Mouse (Mus musculus) ES-E14 (cell line): ENCODE measurements at regions not wholly inside any gene's neighbourhood (a gene's known extent, or its start where the extent isn't known, plus 50 kb on each side); places are given as distances from the start of the nearest gene placed in this dataset.

ENCODE experiments used
- DNase-seq: peaks from one replicate; pipeline ENCODE4 v3.0.0-alpha.2; 2013; ENCODE audit warnings: low read depth, low spot score
- H3K27ac ChIP-seq: 2 replicates; pipeline ENCODE4 v1.5.1; 2012; ENCODE audit warnings: low read depth, mild to moderate bottlenecking, low read length, moderate library complexity, mixed read lengths; ENCODE audit not compliant: poor library complexity, insufficient read depth, severe bottlenecking
- H3K36me3 ChIP-seq: 2 replicates; pipeline ENCODE4 v1.6.1; 2012; ENCODE audit warnings: mild to moderate bottlenecking, low read length, moderate library complexity, mixed read lengths; ENCODE audit not compliant: control insufficient read depth, poor library complexity, insufficient read depth, severe bottlenecking
- H3K4me1 ChIP-seq, 2 experiments: fragments of 150-350 bp in 1 of 2; sonication (generic) in 1 of 2; 2 replicates each; pipeline ENCODE4 v1.6.1; 2012; ENCODE audit warnings: low read length in 2 of 2, mild to moderate bottlenecking in 1 of 2, mixed read lengths in 1 of 2; ENCODE audit not compliant: control insufficient read depth in 2 of 2, insufficient read depth in 2 of 2, poor library complexity in 1 of 2
- H3K4me3 ChIP-seq, 2 experiments: fragments of 150-350 bp in 1 of 2; sonication (generic) in 1 of 2; 2 replicates each; pipeline ENCODE4 v1.5.1; 2012; ENCODE audit warnings: low read length in 2 of 2, low read depth in 1 of 2, mild to moderate bottlenecking in 1 of 2, mixed read lengths in 1 of 2; ENCODE audit not compliant: insufficient read depth in 1 of 2, poor library complexity in 1 of 2, severe bottlenecking in 1 of 2
- H3K9ac ChIP-seq: 2 replicates; pipeline ENCODE4 v1.6.1; 2012; ENCODE audit warnings: low read depth, mild to moderate bottlenecking, low read length, mixed read lengths; ENCODE audit not compliant: poor library complexity, insufficient read depth, severe bottlenecking
- H3K9me3 ChIP-seq: fragments of 150-350 bp; sonication (generic); 2 replicates; pipeline ENCODE4 v1.6.1; 2012; ENCODE audit warnings: low read depth, mild to moderate bottlenecking, low read length; ENCODE audit not compliant: control insufficient read depth, insufficient read depth
- CHD2 ChIP-seq: IDR thresholded peaks from 2 replicates; pipeline ENCODE4 v1.6.1; 2014; ENCODE audit warnings: mild to moderate bottlenecking, low read depth, low read length, inconsistent platforms
- HCFC1 ChIP-seq: IDR thresholded peaks from 2 replicates; pipeline ENCODE4 v1.6.1; 2012; ENCODE audit warnings: low read length, inconsistent platforms, borderline replicate concordance; ENCODE audit not compliant: insufficient read depth
- MAFK ChIP-seq: IDR thresholded peaks from 2 replicates; pipeline ENCODE4 v1.6.1; 2014; ENCODE audit warnings: mild to moderate bottlenecking, low read depth, low read length, inconsistent platforms; ENCODE audit not compliant: insufficient read depth
- ZC3H11A ChIP-seq: IDR thresholded peaks from 2 replicates; pipeline ENCODE4 v1.6.1; 2012; ENCODE audit warnings: low read depth, mild to moderate bottlenecking, inconsistent platforms, low read length, borderline replicate concordance
- ZNF384 ChIP-seq: IDR thresholded peaks from 2 replicates; pipeline ENCODE4 v1.6.1; 2012; ENCODE audit warnings: low read depth, low read length, inconsistent platforms
- in situ Hi-C, 2 experiments: fragments of 600-800 bp; cut with MboI; formaldehyde crosslinking; loops; one replicate each; pipeline ENCODE4 v1.15.1; 2025; ENCODE audit warnings: low sequenced_read_pairs in 2 of 2, inconsistent platforms in 1 of 2; ENCODE audit not compliant: unreplicated experiment in 2 of 2

DNA sequence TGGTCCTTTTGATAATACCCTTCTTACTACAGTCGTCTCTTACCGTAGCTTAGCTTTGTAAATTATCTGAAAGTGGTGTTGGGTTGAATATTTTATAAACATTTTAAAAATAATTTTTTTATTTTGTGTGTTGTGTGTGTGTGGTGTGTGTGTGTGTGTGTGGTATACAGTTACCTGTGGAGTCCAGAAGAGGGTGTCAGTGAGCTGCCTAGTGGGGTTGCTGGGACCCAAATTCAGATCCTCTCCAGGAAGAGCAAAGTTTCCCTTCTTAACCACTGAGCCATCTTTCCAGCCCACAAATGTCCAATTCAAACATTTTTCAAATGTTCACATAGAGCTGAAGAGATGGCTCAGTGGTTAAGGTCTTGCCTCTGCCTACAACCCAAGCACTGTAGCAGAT lies 78.4 kb upstream of the H2afz start:
- Histone ChIP-seq H3K4me1 (peaks cover 8 to 11% of the 10 kb centered on the region in 2 experiments), H3K9ac (no peak overlapping the region), H3K27ac (no peak overlapping the region; the same call in 1 of the 2 replicates), H3K9me3 (no peaks in the 10 kb centered on the region), H3K4me3 (no peak overlapping the region), H3K36me3 (no peaks in the 10 kb centered on the region)
- in situ Hi-C loops, result loop anchor here in 1 of 2 experiments (25.0 kb wide), 1 partner anchor 351 kb away; the partner anchor contains the start of genes Mttp and Trmt10a
- DNase-seq, result no peak
- TF ChIP-seq CHD2 (no peak), ZNF384 (no peak), HCFC1 (no peak), ZC3H11A (no peak), MAFK (no peak)

DNA sequence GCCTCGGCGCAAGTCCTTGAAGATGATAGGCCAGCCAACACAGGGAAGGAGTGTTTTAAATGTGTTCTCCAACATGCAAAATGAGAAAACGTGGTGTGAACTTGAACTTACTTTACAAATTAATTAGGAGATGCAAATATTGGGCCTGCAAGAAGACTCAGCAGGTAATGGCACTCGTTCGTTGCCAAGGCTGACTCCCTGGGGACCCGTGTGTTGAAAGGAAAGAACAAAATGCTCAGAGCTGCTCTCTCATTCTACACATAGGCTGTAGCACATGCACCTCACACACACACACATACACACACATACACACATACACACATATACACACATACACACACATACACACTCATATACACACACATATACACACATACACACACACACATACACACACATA lies 74.6 kb upstream of the H2afz start:
- in situ Hi-C loops, result loop anchor here in 1 of 2 experiments (25.0 kb wide), 1 partner anchor 348 kb away; the partner anchor contains the start of genes Mttp and Trmt10a
- DNase-seq, result no peak
- TF ChIP-seq ZC3H11A, result no peak
- TF ChIP-seq MAFK, result no peak
- no peak for TF ChIP-seq ZNF384
- no peak for TF ChIP-seq CHD2
- TF ChIP-seq HCFC1, result no peak
- Histone ChIP-seq H3K36me3 (no peaks in the 10 kb centered on the region), H3K9ac (no peak overlapping the region), H3K9me3 (no peaks in the 10 kb centered on the region), H3K4me3 (no peak overlapping the region), H3K4me1 (peaks cover 2 to 3% of the 10 kb centered on the region in 2 experiments; a peak in 2 of 4 replicates), H3K27ac (no peak overlapping the region)

DNA sequence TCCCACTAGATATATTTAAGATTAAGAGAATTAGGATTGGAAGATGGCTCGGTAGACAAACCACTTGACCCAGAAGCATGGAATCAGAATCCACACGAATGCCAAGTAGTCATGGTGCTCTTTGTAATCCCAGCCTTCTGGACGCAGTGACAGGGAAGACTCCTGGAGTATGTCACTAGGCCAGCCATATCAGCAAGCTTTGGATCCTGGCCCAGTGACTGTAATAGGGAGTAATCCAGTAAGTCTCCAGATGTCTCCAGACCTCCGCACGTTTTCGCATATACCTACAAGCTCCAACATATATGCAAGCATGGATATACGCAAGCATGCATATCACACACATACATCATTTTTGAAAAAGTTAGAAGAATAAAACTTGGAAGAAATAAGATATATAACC lies 73.9 kb upstream of the H2afz start:
- no peaks in the 10 kb centered on the region for H3K9me3 ChIP-seq
- H3K36me3 ChIP-seq, result no peaks in the 10 kb centered on the region
- H3K4me1 ChIP-seq, result no peaks in the 10 kb centered on the region; a peak in 1 of 4 replicates
- H3K4me3 ChIP-seq, result no peak overlapping the region
- no peak overlapping the region for H3K27ac ChIP-seq
- no peak for TF ChIP-seq CHD2
- TF ChIP-seq MAFK, result no peak
- TF ChIP-seq HCFC1, result no peak
- no peak for TF ChIP-seq ZC3H11A
- no peak for TF ChIP-seq ZNF384
- in situ Hi-C loops, result loop anchor here in 1 of 2 experiments (25.0 kb wide), 1 partner anchor 347 kb away; the partner anchor contains the start of genes Mttp and Trmt10a
- DNase-seq, result no peak
- H3K9ac ChIP-seq, result no peak overlapping the region

DNA sequence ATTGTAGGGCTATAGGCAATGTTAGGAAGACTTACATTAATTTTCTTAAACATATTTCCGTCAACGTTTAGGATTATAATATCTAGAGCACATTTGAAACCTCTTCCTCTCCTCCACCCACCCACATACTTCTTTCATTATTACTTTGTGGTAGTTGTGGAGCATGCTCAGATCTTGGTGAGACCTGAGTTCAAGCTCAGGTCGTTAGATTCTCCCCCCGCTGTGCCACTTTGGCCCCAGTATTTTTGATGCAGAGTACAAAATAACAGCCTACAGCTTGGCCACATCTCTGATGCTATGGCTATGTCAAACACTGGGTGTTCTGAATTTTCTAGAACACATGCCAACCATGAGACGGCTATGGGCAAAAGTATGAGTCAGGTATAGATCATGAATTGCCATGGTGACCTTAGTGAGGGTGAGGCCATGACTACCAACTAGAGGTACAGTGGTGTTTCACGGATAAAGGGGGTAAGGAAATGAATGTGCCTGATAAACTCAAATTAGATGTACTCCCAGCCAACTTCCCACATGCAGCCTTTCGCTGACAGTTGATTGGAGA lies 68.5 kb upstream of the H2afz start:
- no peak overlapping the region for H3K4me3 ChIP-seq
- TF ChIP-seq CHD2, result no peak
- TF ChIP-seq HCFC1, result no peak
- no peak for TF ChIP-seq MAFK
- no peak for TF ChIP-seq ZC3H11A
- TF ChIP-seq ZNF384, result no peak
- no peaks in the 10 kb centered on the region for H3K36me3 ChIP-seq
- H3K4me1 ChIP-seq, result no peaks in the 10 kb centered on the region
- no peak for DNase-seq
- H3K27ac ChIP-seq, result no peak overlapping the region
- H3K9ac ChIP-seq, result no peak overlapping the region
- H3K9me3 ChIP-seq, result no peaks in the 10 kb centered on the region
- in situ Hi-C loops, result loop anchor here in 1 of 2 experiments (25.0 kb wide), 1 partner anchor 341 kb away; the partner anchor contains the start of genes Mttp and Trmt10a
